11 mouse cellular contexts compared by ENCODE assay signal in the genomic region with DNA sequence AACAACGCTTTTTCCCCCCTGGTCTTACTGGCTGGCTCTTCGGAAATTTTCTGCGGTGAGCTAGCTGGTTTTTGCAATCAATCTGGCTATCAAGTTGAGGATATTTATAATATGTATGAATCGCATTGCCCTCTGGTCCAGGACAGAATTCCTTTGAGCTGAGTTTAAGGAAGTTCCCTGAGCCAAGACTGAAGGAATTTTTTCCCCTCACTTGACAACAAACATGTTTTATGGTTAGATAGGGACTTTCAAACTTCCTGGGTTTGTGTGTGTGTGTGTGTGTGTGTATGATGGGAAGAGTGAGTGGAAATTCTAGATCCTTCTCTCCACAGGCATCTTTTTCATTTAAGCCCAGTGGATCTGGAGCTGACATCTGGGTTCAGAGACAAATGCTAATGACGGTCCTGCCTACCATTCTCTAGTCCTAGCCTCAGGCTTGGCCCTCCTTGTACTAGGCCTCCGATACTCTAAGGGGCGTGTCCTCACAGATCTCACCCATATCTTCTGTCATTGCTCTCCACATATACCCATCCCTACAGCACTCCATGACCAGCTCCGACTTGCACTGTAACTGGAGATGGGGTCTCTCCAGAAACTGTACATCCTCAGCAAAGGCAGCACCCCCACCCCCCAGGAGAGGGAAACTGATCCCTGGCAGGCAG. TPM values are rescaled to one million over a fixed set of nuclear protein-coding genes. Genes with fewer than 3 reads are reported as not detected.
DNase-seq lines count a peak whose midpoint lies in the region; ATAC-seq and TF ChIP-seq lines count a peak whose summit lies in the region.
"Had no signal": no experiment of that assay in that cellular context is flagged by ENCODE, and none has a peak within 500 bp of the region (broad histone marks: within the 10 kb centered on the region; RNA-seq: fewer than 3 reads in every experiment).

No protein-coding gene starts in this region.

- no peak overlapping the region for H3K4me3 ChIP-seq in lung, embryonic 14.5 days (ENCODE audit: low read depth, low read length)
- H3K4me3 ChIP-seq: embryonic facial prominence, embryonic 13.5 days had no signal

- H3K4me1 ChIP-seq in lung, embryonic 14.5 days (ENCODE audit: insufficient read depth), result peaks cover 13% of the 10 kb centered on the region

- H3K9ac ChIP-seq in lung, embryonic 14.5 days, result no peak overlapping the region
- H3K9ac ChIP-seq: embryonic facial prominence, embryonic 13.5 days had no signal

- peak; percentile 31 to 72 for DNase-seq in adrenal gland, adult (ENCODE audit: inconsistent age in 2 of 2, low spot score in 1 of 2)
- no peak for DNase-seq in adrenal gland, adult 18-20 months (ENCODE audit: low spot score in 2 of 2)
- DNase-seq in lung, embryonic 14.5 days, result peak; percentile 58
- DNase-seq in lung, postnatal 14 days, result no peak
- peak; percentile 73 for DNase-seq in kidney, postnatal 10 days
- peak; percentile 28 for DNase-seq in lung, postnatal 36 days
- DNase-seq in cerebellum, adult 18-20 months, result no peak
- no peak for DNase-seq in gastrocnemius, postnatal 10 days
- DNase-seq: adrenal gland, postnatal 10 days had no signal

- peaks cover 3% of the 10 kb centered on the region; the same call in 1 of the 2 replicates for H3K36me3 ChIP-seq in lung, embryonic 14.5 days (ENCODE audit: insufficient read depth)

- H3K27me3 ChIP-seq in lung, embryonic 14.5 days (ENCODE audit: insufficient read depth, low read length), result no peaks in the 10 kb centered on the region
- H3K27me3 ChIP-seq: embryonic facial prominence, embryonic 13.5 days had no signal

- ATAC-seq in lung, embryonic 14.5 days (ENCODE audit: insufficient read depth), result 0 out of 2 replicates have a peak, but pooled peaks have one; percentile 32

- WGBS in lung, embryonic 14.5 days, result 28% methylated on average over 8 of the region's 8 CpGs

- TF ChIP-seq CTCF in lung, embryonic 14.5 days (IDR thresholded peaks at IDR 0.05; ENCODE audit: low read depth), result no peak

- peak overlapping the region; percentile 63 for H3K27ac ChIP-seq in lung, embryonic 14.5 days (ENCODE audit: low read depth)
- H3K27ac ChIP-seq: embryonic facial prominence, embryonic 13.5 days had no signal

- H3K9me3 ChIP-seq in lung, embryonic 14.5 days (ENCODE audit: low read depth, low read length), result no peaks in the 10 kb centered on the region
- H3K9me3 ChIP-seq: embryonic facial prominence, embryonic 13.5 days had no signal

- H3K4me2 ChIP-seq in lung, embryonic 14.5 days, result no peak overlapping the region
- H3K4me2 ChIP-seq: embryonic facial prominence, embryonic 13.5 days had no signal

RNA-seq across cellular contexts. Expression of a gene that starts 10.5 kb away (rescaled TPM):
- 1 to 10 TPM; 1.2 to 2.6 TPM for total RNA-seq in adrenal gland, adult 18-20 months (2021)
- polyA plus RNA-seq in lung, embryonic 14.5 days (2014; fragmentation: Nextera tagmentation; extraction: Ambion mirVana), result not detected in 2 replicates
- total RNA-seq in gastrocnemius, postnatal 10 days (2021), result 1 to 10 TPM; 4.3 to 4.5 TPM
- total RNA-seq: monocyte, adult 5-6 weeks had no signal

RNA-seq across cellular contexts. Expression of a gene that starts 10.5 kb away (rescaled TPM):
- total RNA-seq in adrenal gland, adult 18-20 months (2021), result 10 to 100 TPM; 22.4 to 33.0 TPM
- polyA plus RNA-seq in lung, embryonic 14.5 days (2014; fragmentation: Nextera tagmentation; extraction: Ambion mirVana), result 56.9 and 60.2 TPM in 2 replicates
- 100 to 1,000 TPM in 1 of 2 experiments, 10 to 100 TPM in 1; 98.8 to 119 TPM for total RNA-seq in gastrocnemius, postnatal 10 days (2021)
- total RNA-seq: monocyte, adult 5-6 weeks had no signal

RNA-seq across cellular contexts. Expression of a gene that starts 34.9 kb away (rescaled TPM):
- total RNA-seq in adrenal gland, adult 18-20 months (2021), result 10 to 100 TPM; 16.1 to 17.9 TPM
- 21.4 and 23.2 TPM in 2 replicates for polyA plus RNA-seq in lung, embryonic 14.5 days (2014; fragmentation: Nextera tagmentation; extraction: Ambion mirVana)
- 10 to 100 TPM in 1 of 2 experiments, 1 to 10 TPM in 1; 7.3 to 12.6 TPM for total RNA-seq in gastrocnemius, postnatal 10 days (2021)

RNA-seq across cellular contexts. Expression of a gene that starts 38.3 kb away (rescaled TPM):
- 10 to 100 TPM; 13.3 to 15.0 TPM for total RNA-seq in adrenal gland, adult 18-20 months (2021)
- polyA plus RNA-seq in lung, embryonic 14.5 days (2014; fragmentation: Nextera tagmentation; extraction: Ambion mirVana), result 23.2 and 27.1 TPM in 2 replicates
- total RNA-seq in gastrocnemius, postnatal 10 days (2021), result 10 to 100 TPM in 1 of 2 experiments, 1 to 10 TPM in 1; 9.1 to 12.3 TPM

Comparison
In these comparisons a context has a peak if more than half of its experiments do, and no peak if none do; other contexts are left out.
1. DNase-seq: peak in adrenal gland, adult (2 of 2), lung, embryonic 14.5 days (single experiment), kidney, postnatal 10 days (single experiment) and lung, postnatal 36 days (single experiment); none in adrenal gland, adult 18-20 months (0 of 2), lung, postnatal 14 days (single experiment), cerebellum, adult 18-20 months (0 of 2) and gastrocnemius, postnatal 10 days (single experiment).